Mouse (Mus musculus) cortical plate, adult 2 months (tissue): ENCODE measurements around the gene Sphk2. TPM values are rescaled to one million over a fixed set of nuclear protein-coding genes. Genes with fewer than 3 reads are reported as not detected.

Experiments used
- H3K27ac ChIP-seq: fragments of 200-500 bp; 2 replicates; pipeline ENCODE4 v1.5.1; 2012; ENCODE audit warnings: low read length, control low read depth, inconsistent platforms; ENCODE audit not compliant: insufficient read depth
- H3K4me1 ChIP-seq: fragments of 200-500 bp; 2 replicates; pipeline ENCODE4 v1.6.1; 2011; ENCODE audit warnings: low read length; ENCODE audit not compliant: control insufficient read depth, insufficient read depth
- H3K4me3 ChIP-seq: fragments of 200-500 bp; 2 replicates; pipeline ENCODE4 v1.5.1; 2011; ENCODE audit warnings: mild to moderate bottlenecking, low read length, control low read depth; ENCODE audit not compliant: insufficient read depth
- CTCF ChIP-seq: fragments of 200-500 bp; IDR thresholded peaks from 2 replicates; pipeline ENCODE4 v1.5.1; 2011; ENCODE audit warnings: mild to moderate bottlenecking, control low read depth, low read length; ENCODE audit not compliant: insufficient read depth; ENCODE audit errors: extremely low read depth
- POLR2A ChIP-seq: fragments of 200-500 bp; IDR thresholded peaks from 2 replicates; pipeline ENCODE4 v1.6.1; 2011; ENCODE audit warnings: mild to moderate bottlenecking, low read length, control low read depth; ENCODE audit not compliant: insufficient read depth; ENCODE audit errors: extremely low read depth
- polyA plus RNA-seq: library from polyadenylated mRNA; depleted of rRNA; stranded (reverse); fragments of >200 nt; gene quantifications from 2 replicates; pipeline ENCODE4 v1.2.3, GENCODE M21; 2012

The Sphk2 gene
- polyA plus RNA-seq, 1 experiment = 22.5 TPM

GRCm38 (mm10) chr7:45726419-45726818 lies 8.6 kb upstream of the Sphk2 start:
- no peaks in the 10 kb centered on the region for H3K4me1 ChIP-seq
- no peak overlapping the region for H3K4me3 ChIP-seq
- TF ChIP-seq POLR2A (no peak), CTCF (no peak)
- no peak overlapping the region for H3K27ac ChIP-seq

DNA sequence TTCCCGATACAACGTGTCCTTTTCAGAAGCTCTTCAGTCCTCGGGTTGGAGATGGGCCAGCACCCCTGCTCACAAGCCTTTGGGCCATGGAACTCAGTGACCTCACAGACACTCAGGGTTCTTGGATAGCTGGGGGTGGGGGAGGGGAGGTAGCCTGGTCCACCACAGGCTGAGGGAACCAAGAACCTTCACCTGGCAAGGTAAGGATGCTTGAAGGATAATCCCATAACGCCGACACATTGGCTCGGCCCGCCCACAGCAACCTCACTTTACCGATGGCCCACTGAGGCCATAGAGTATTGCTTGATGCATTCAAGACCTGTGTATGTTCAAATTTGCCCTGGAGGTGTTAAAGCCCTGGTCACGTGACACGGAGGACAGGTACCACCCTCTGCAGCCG lies 7.9 kb upstream of the Sphk2 start, which contains the start of gene Spaca4:
Gene Spaca4, minus strand, starts transcription at position 101 of the 400 bp plus-strand sequence.
- Histone ChIP-seq H3K4me1 (no peaks in the 10 kb centered on the region), H3K4me3 (no peak within 1 kb of the TSS), H3K27ac (no peak within 1 kb of the TSS)
- TF ChIP-seq CTCF (no peak), POLR2A (no peak)

- no peaks in the 10 kb centered on the region for H3K4me1 ChIP-seq
- TF ChIP-seq POLR2A (no peak), CTCF (no peak)
- H3K27ac ChIP-seq = no peak overlapping the region
- H3K4me3 ChIP-seq = no peak overlapping the region
These were observed 7.3 kb upstream of the Sphk2 start for GRCm38 (mm10) chr7:45725151-45725550.

DNA sequence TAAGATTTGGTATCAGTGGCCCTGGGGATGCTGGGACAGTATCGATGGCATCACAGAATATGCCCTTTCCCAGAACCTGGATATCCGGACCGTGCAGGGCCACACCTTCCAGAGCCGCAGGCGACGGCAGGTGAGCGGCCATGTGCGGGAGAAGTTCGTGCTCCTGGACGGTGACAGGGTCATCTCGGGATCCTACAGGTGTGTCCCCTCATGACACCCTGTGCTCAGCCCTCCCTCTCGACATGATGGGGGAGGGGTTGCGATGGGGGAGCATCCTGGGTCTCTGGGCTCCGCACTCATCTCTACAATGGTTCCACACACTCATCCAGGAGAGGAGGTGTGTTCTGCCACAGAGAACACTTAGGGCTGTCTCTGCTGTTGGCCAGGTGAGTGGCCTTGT lies 6.0 kb upstream of the Sphk2 start:
- Histone ChIP-seq H3K4me1 (no peaks in the 10 kb centered on the region; the same call in 1 of the 2 replicates), H3K27ac (no peak overlapping the region), H3K4me3 (no peak overlapping the region)
- TF ChIP-seq CTCF (no peak), POLR2A (no peak)

GRCm38 (mm10) chr7:45723301-45723700 lies 5.5 kb upstream of the Sphk2 start:
- Histone ChIP-seq H3K4me1 (no peaks in the 10 kb centered on the region; the same call in 1 of the 2 replicates), H3K27ac (no peak overlapping the region), H3K4me3 (no peak overlapping the region)
- no peak for TF ChIP-seq CTCF
- no peak for TF ChIP-seq POLR2A

DNA sequence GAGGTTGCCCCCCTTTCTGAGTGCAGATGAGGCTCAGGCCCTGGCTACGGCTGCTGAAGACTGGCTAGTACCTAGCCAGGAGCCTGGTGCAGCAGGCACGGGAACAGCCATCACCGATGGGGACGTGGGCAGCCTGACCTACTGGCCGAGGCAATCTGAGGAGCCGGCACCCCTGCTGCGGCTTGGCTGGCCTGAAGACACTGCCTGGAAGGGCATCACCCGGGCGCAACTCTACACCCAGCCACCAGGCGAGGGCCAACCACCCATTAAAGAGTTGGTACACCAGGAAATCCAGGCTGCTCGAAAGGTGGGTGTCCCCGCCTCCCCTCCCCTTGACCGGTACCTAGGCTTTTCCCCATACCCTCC lies 4.5 kb upstream of the Sphk2 start:
- Histone ChIP-seq H3K4me3 (no peak overlapping the region), H3K27ac (no peak overlapping the region), H3K4me1 (no peaks in the 10 kb centered on the region; the same call in 1 of the 2 replicates)
- TF ChIP-seq POLR2A (no peak), CTCF (no peak)

DNA sequence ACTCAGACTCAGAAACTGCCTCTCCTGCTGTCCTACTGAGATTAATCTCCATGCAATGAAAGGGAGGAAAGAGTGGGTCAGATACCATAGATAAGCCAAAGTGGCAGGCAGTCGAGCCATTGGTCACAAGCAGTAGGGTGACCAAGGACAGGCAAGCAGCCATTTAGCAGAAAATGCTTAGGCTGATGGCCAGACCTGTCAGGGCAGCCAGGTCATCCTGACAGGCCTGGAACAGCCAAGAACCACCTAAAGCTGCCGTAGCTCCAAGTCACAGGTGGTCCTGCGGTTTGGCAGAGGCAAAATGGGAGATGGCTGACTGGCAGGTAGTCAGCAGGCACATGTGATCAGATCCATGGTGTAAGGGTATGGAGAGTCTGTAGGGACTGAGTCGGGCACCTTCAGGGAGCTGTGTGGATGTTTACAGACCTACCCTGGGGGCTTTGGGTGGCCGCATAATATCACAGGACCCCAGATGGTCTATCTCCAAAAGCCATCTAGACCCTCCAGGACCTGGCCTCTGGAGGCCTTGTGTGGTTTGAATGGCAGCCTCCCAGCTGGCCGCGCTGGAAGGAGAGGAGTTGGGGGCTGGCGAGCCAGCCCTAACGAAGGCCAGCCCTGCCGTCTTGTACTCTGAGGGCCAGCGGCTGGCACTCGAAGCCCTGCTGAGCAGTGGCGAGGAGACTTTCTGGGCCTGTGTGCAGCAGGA lies 4.0 kb upstream of the Sphk2 start:
- H3K4me1 ChIP-seq = no peaks in the 10 kb centered on the region; the same call in 1 of the 2 replicates
- no peak for TF ChIP-seq CTCF
- TF ChIP-seq POLR2A = no peak
- no peak overlapping the region for H3K4me3 ChIP-seq
- H3K27ac ChIP-seq = no peak overlapping the region

GRCm38 (mm10) chr7:45721234-45721571 lies 3.4 kb upstream of the Sphk2 start:
- TF ChIP-seq CTCF (no peak), POLR2A (no peak)
- H3K4me3 ChIP-seq = no peak overlapping the region
- H3K4me1 ChIP-seq = no peaks in the 10 kb centered on the region; the same call in 1 of the 2 replicates
- no peak overlapping the region for H3K27ac ChIP-seq

- Histone ChIP-seq H3K4me3 (no peak within 1 kb of the TSS), H3K27ac (no peak within 1 kb of the TSS), H3K4me1 (peaks cover 3% of the 10 kb centered on the region; the same call in 1 of the 2 replicates)
- TF ChIP-seq CTCF (no peak), POLR2A (no peak)
These were observed 2.8 kb upstream of the Sphk2 start, which contains the start of gene Fam83e for GRCm38 (mm10) chr7:45720413-45721233. TSS of gene Fam83e (plus strand) at chr7:45721212.
